Mouse (Mus musculus) CH12.LX (cell line): ENCODE results near the gene Atp8a2. TPM values are rescaled to one million over a fixed set of nuclear protein-coding genes. Genes with fewer than 3 reads are reported as not detected.
A peak's percentile ranks its signal among the peaks of the same experiment; 100 is the strongest.
"Not testable (repeated sequence)": the region's sequence is repeated elsewhere in the genome, so short reads cannot be mapped to it uniquely, and the experiment has no call there.

Source experiments
- DNase-seq: peaks from one replicate; pipeline ENCODE4 v3.0.0-alpha.2; 2013; ENCODE audit errors: extremely low read depth
- H3K27ac ChIP-seq: 2 replicates; pipeline ENCODE4 v1.5.1; 2012; ENCODE audit warnings: low read depth, mild to moderate bottlenecking, control low read depth, moderate library complexity; ENCODE audit not compliant: insufficient read depth
- H3K27me3 ChIP-seq: replicated peaks from 2 replicates; pipeline ENCODE3; 2012; ENCODE audit warnings: inconsistent platforms
- H3K36me3 ChIP-seq, 2 experiments: replicated peaks in 1 of 2; 2 replicates each; pipeline versions ENCODE3 to v1.6.1; 2012; ENCODE audit warnings: inconsistent platforms in 1 of 2, low read length in 1 of 2, mild to moderate bottlenecking in 1 of 2, mixed read lengths in 1 of 2, moderate library complexity in 1 of 2; ENCODE audit not compliant: control insufficient read depth in 1 of 2, insufficient read depth in 1 of 2
- H3K4me1 ChIP-seq, 2 experiments: 2 replicates each; pipeline ENCODE4 v1.6.1; 2012; ENCODE audit warnings: inconsistent platforms in 1 of 2, moderate library complexity in 1 of 2; ENCODE audit not compliant: insufficient read depth in 2 of 2, control insufficient read depth in 1 of 2
- H3K4me2 ChIP-seq: 2 replicates; pipeline ENCODE4 v1.6.1; 2012; ENCODE audit warnings: low read depth, mild to moderate bottlenecking, control low read depth; ENCODE audit not compliant: poor library complexity, insufficient read depth, severe bottlenecking
- H3K4me3 ChIP-seq, 3 experiments: fragments of 150-350 bp in 1 of 3; sonication (generic) in 1 of 3; replicated peaks in 1 of 3; 2 replicates each; pipeline versions ENCODE3 to v1.5.1; 2011 to 2012; ENCODE audit warnings: low read depth in 2 of 3, low read length in 2 of 3, mild to moderate bottlenecking in 2 of 3, moderate library complexity in 2 of 3, control low read depth in 1 of 3, improper control_type of control experiment in 1 of 3, inconsistent platforms in 1 of 3, mixed read lengths in 1 of 3; ENCODE audit not compliant: poor library complexity in 1 of 3
- H3K79me2 ChIP-seq: replicated peaks from 2 replicates; pipeline ENCODE4 v1.6.1; 2012; ENCODE audit warnings: mild to moderate bottlenecking, moderate library complexity; ENCODE audit not compliant: control insufficient read depth, poor library complexity, insufficient read depth, severe bottlenecking; ENCODE audit errors: extremely low read depth
- H3K9ac ChIP-seq: 2 replicates; pipeline ENCODE4 v1.6.1; 2012; ENCODE audit warnings: low read depth, mild to moderate bottlenecking, control low read depth, moderate library complexity; ENCODE audit not compliant: insufficient read depth
- H3K9me3 ChIP-seq: replicated peaks from 2 replicates; pipeline ENCODE3; 2012; ENCODE audit warnings: low read length, inconsistent platforms, mixed read lengths
- CHD1 ChIP-seq: IDR thresholded peaks from 2 replicates; pipeline ENCODE4 v1.6.1; 2012; ENCODE audit warnings: low read depth, low read length, improper control_type of control experiment, inconsistent platforms
- CHD2 ChIP-seq: IDR thresholded peaks from 2 replicates; pipeline ENCODE4 v1.6.1; 2011; ENCODE audit warnings: low read length, improper control_type of control experiment
- CTCF ChIP-seq, 2 experiments: IDR thresholded peaks in 1 of 2; conservative IDR thresholded peaks in 1 of 2; 2 replicates each; pipeline ENCODE4 v1.5.1; 2011 to 2012; ENCODE audit warnings: low read depth in 2 of 2, low read length in 2 of 2, improper control_type of control experiment in 1 of 2, inconsistent platforms in 1 of 2, mild to moderate bottlenecking in 1 of 2, moderate library complexity in 1 of 2
- E2F4 ChIP-seq: IDR thresholded peaks from 2 replicates; pipeline ENCODE4 v1.6.1; 2011; ENCODE audit warnings: low read depth, low read length, improper control_type of control experiment; ENCODE audit not compliant: insufficient replicate concordance
- ELF1 ChIP-seq: IDR thresholded peaks from 2 replicates; pipeline ENCODE4 v1.6.1; 2014; ENCODE audit warnings: low read depth, mild to moderate bottlenecking, inconsistent platforms, low read length, improper control_type of control experiment
- EP300 ChIP-seq: IDR thresholded peaks from 2 replicates; pipeline ENCODE4 v1.6.1; 2011; ENCODE audit warnings: low read length, improper control_type of control experiment
- ETS1 ChIP-seq: conservative IDR thresholded peaks from 2 replicates; pipeline ENCODE4 v1.6.1; 2012; ENCODE audit warnings: low read depth, mild to moderate bottlenecking, inconsistent platforms, low read length, improper control_type of control experiment, moderate library complexity
- HCFC1 ChIP-seq: IDR thresholded peaks from 2 replicates; pipeline ENCODE4 v1.6.1; 2012; ENCODE audit warnings: low read depth, mild to moderate bottlenecking, inconsistent platforms, low read length, improper control_type of control experiment
- JUN ChIP-seq: IDR thresholded peaks from 2 replicates; pipeline ENCODE4 v1.6.1; 2011; ENCODE audit warnings: low read depth, mild to moderate bottlenecking, low read length, improper control_type of control experiment, moderate library complexity; ENCODE audit not compliant: insufficient read depth
- JUND ChIP-seq: conservative IDR thresholded peaks from 2 replicates; pipeline ENCODE4 v1.6.1; 2011; ENCODE audit warnings: low read depth, low read length, improper control_type of control experiment
- MAFK ChIP-seq: IDR thresholded peaks from 2 replicates; pipeline ENCODE4 v1.6.1; 2011; ENCODE audit warnings: low read length, improper control_type of control experiment; ENCODE audit not compliant: insufficient replicate concordance
- MAX ChIP-seq: IDR thresholded peaks from 2 replicates; pipeline ENCODE4 v1.6.1; 2011; ENCODE audit warnings: low read length, improper control_type of control experiment
- MAZ ChIP-seq: IDR thresholded peaks from 2 replicates; pipeline ENCODE4 v1.6.1; 2012; ENCODE audit warnings: low read depth, mild to moderate bottlenecking, inconsistent platforms, low read length, improper control_type of control experiment, moderate library complexity
- MEF2A ChIP-seq: IDR thresholded peaks from 2 replicates; pipeline ENCODE4 v1.6.1; 2014; ENCODE audit warnings: low read depth, mild to moderate bottlenecking, inconsistent platforms, low read length, improper control_type of control experiment, borderline replicate concordance
- MYC ChIP-seq: IDR thresholded peaks from 2 replicates; pipeline ENCODE4 v1.6.1; 2011; ENCODE audit warnings: low read depth, mild to moderate bottlenecking, improper control_type of control experiment, low read length
- NRF1 ChIP-seq: IDR thresholded peaks from 2 replicates; pipeline ENCODE4 v1.6.1; 2014; ENCODE audit warnings: low read depth, mild to moderate bottlenecking, inconsistent platforms, low read length, improper control_type of control experiment, moderate library complexity
- PAX5 ChIP-seq: IDR thresholded peaks from 2 replicates; pipeline ENCODE4 v1.6.1; 2012; ENCODE audit warnings: low read length, inconsistent platforms, mixed read lengths
- POLR2A ChIP-seq: IDR thresholded peaks from 2 replicates; pipeline ENCODE4 v1.6.1; 2011; ENCODE audit warnings: low read depth, mild to moderate bottlenecking, improper control_type of control experiment, low read length
- RCOR1 ChIP-seq: conservative IDR thresholded peaks from 2 replicates; pipeline ENCODE4 v1.6.1; 2012; ENCODE audit warnings: low read depth, mild to moderate bottlenecking, inconsistent platforms, low read length, improper control_type of control experiment
- SIN3A ChIP-seq: IDR thresholded peaks from 2 replicates; pipeline ENCODE4 v1.6.1; 2012; ENCODE audit warnings: low read length, improper control_type of control experiment, inconsistent platforms
- SMC3 ChIP-seq: IDR thresholded peaks from 2 replicates; pipeline ENCODE4 v1.6.1; 2011; ENCODE audit warnings: low read depth, low read length, improper control_type of control experiment
- TCF12 ChIP-seq: IDR thresholded peaks from 2 replicates; pipeline ENCODE4 v1.6.1; 2014; ENCODE audit warnings: low read depth, mild to moderate bottlenecking, inconsistent platforms, low read length, improper control_type of control experiment
- UBTF ChIP-seq: IDR thresholded peaks from 2 replicates; pipeline ENCODE4 v1.6.1; 2012; ENCODE audit warnings: low read depth, mild to moderate bottlenecking, inconsistent platforms, low read length, improper control_type of control experiment, moderate library complexity
- USF2 ChIP-seq: conservative IDR thresholded peaks from 2 replicates; pipeline ENCODE4 v1.6.1; 2011; ENCODE audit warnings: low read depth, low read length, improper control_type of control experiment
- ZKSCAN1 ChIP-seq: IDR thresholded peaks from 2 replicates; pipeline ENCODE4 v1.6.1; 2012; ENCODE audit warnings: low read depth, inconsistent platforms, low read length, improper control_type of control experiment, borderline replicate concordance
- ZMIZ1 ChIP-seq: IDR thresholded peaks from 2 replicates; pipeline ENCODE4 v1.6.1; 2012; ENCODE audit warnings: low read depth, mild to moderate bottlenecking, inconsistent platforms, low read length, improper control_type of control experiment
- ZNF384 ChIP-seq: IDR thresholded peaks from 2 replicates; pipeline ENCODE4 v1.6.1; 2012; ENCODE audit warnings: low read depth, low read length, improper control_type of control experiment, inconsistent platforms
- dilution Hi-C: fragments of 300-500 bp; cut with MboI; formaldehyde crosslinking; loops from 2 replicates; pipeline ENCODE4 v1.14.3; 2020; ENCODE audit warnings: low sequenced_read_pairs; ENCODE audit not compliant: extremely low pct_unique_long_range_greater_than_20kb, extremely low pct_ligation_motif_present
- in situ Hi-C: fragments of 300-500 bp; cut with MboI; formaldehyde crosslinking; loops from 3 replicates; pipeline ENCODE4 v1.14.3; 2019; ENCODE audit warnings: low sequenced_read_pairs, low pct_ligation_motif_present, low pct_unique_long_range_greater_than_20kb, mixed read lengths
- polyA plus RNA-seq: library from polyadenylated mRNA; unstranded; fragments of >175 nt; gene quantifications from 2 replicates; pipeline ENCODE4 v1.2.1, GENCODE M21; 2012; ENCODE audit warnings: low read depth; ENCODE audit not compliant: insufficient read length
- total RNA-seq, 2 experiments: library from RNA; depleted of rRNA; stranded (reverse); fragments of 300-350 nt in 1 of 2; fragments of >200 nt in 1 of 2; gene quantifications; 2 replicates each; pipeline ENCODE4 v1.2.3; 2012 to 2014

Gene Atp8a2
- total and polyA plus RNA-seq, 3 experiments: 0.15 to 0.29 (median 0.21) TPM

GRCm38 (mm10) chr14:59616802-59617201 is 580.2 kb downstream of the Atp8a2 start:
- Histone ChIP-seq H3K9me3 (no peaks in the 10 kb centered on the region), H3K4me1 (no peaks in the 10 kb centered on the region), H3K27me3 (no peaks in the 10 kb centered on the region), H3K4me2 (no peak overlapping the region), H3K79me2 (no peaks in the 10 kb centered on the region), H3K36me3 (no peaks in the 10 kb centered on the region), H3K4me3 (no peak overlapping the region), H3K27ac (no peak overlapping the region), H3K9ac (no peak overlapping the region)
- in situ Hi-C loops (no loop called here), dilution Hi-C loops (no loop called here)
- TF ChIP-seq CHD1: no peak
- no peak for TF ChIP-seq E2F4
- TF ChIP-seq EP300: no peak
- TF ChIP-seq ELF1: no peak
- DNase-seq: no peak

GRCm38 (mm10) chr14:59614149-59614548 is 582.8 kb downstream of the Atp8a2 start:
- H3K4me2 ChIP-seq, H3K9me3 ChIP-seq, dilution Hi-C loops, H3K79me2 ChIP-seq, H3K9ac ChIP-seq, H3K27me3 ChIP-seq, H3K27ac ChIP-seq, H3K4me1 ChIP-seq, DNase-seq, H3K4me3 ChIP-seq, H3K36me3 ChIP-seq, in situ Hi-C loops: not testable (repeated sequence)

GRCm38 (mm10) chr14:59612920-59613625 is 583.9 kb downstream of the Atp8a2 start:
- Histone ChIP-seq H3K36me3 (no peaks in the 10 kb centered on the region), H3K4me1 (no peaks in the 10 kb centered on the region), H3K4me3 (no peak overlapping the region), H3K27me3 (no peaks in the 10 kb centered on the region), H3K9ac (no peak overlapping the region), H3K27ac (no peak overlapping the region), H3K9me3 (no peaks in the 10 kb centered on the region), H3K79me2 (no peaks in the 10 kb centered on the region), H3K4me2 (no peak overlapping the region)
- in situ Hi-C loops: no loop called here
- dilution Hi-C loops: no loop called here
- peak; percentile 66 for DNase-seq
- TF ChIP-seq SMC3: peak; percentile 76
- no peak for TF ChIP-seq CHD2
- TF ChIP-seq POLR2A: no peak
- no peak for TF ChIP-seq RCOR1
- TF ChIP-seq ZNF384: peak; percentile 99
- no peak for TF ChIP-seq CHD1
- TF ChIP-seq PAX5: no peak
- TF ChIP-seq MAFK: no peak
- no peak for TF ChIP-seq HCFC1
- no peak for TF ChIP-seq MYC
- TF ChIP-seq ZKSCAN1: no peak
- no peak for TF ChIP-seq ETS1
- TF ChIP-seq UBTF: no peak
- no peak for TF ChIP-seq E2F4
- TF ChIP-seq MAZ: no peak
- no peak for TF ChIP-seq JUN
- no peak for TF ChIP-seq USF2
- no peak for TF ChIP-seq MEF2A
- TF ChIP-seq MAX: no peak
- TF ChIP-seq SIN3A: no peak
- TF ChIP-seq TCF12: no peak
- TF ChIP-seq CTCF (conservative IDR thresholded peaks at IDR 0.05 in 1 of 2, IDR thresholded peaks at IDR 0.05 in 1 of 2; ENCODE audit: low read depth in 2 of 2, low read length in 2 of 2): peak; percentile 43 to 71
- no peak for TF ChIP-seq ZMIZ1
- TF ChIP-seq JUND: no peak
- TF ChIP-seq NRF1: no peak
